Mouse (Mus musculus): ENCODE measurements at regions not wholly inside any gene's neighbourhood (a gene's known extent, or its start where the extent isn't known, plus 50 kb on each side); places are given as distances from the start of the nearest gene placed in this dataset.
"Not testable (repeated sequence)": the region's sequence is repeated elsewhere in the genome, so short reads cannot be mapped to it uniquely, and the experiment has no call there.

GRCm38 (mm10) chr9:82300046-82300445, 436.6 kb downstream of the Mei4 start:
- no peaks in the 10 kb centered on the region for H3K36me3 ChIP-seq
- WGBS: 81% methylated on average over 2 of the region's 2 CpGs
- H3K9me3 ChIP-seq: no peaks in the 10 kb centered on the region
- no peaks in the 10 kb centered on the region for H3K27me3 ChIP-seq (replicated peaks)
- H3K4me3 ChIP-seq (replicated peaks): no peak overlapping the region
- H3K4me1 ChIP-seq (replicated peaks): no peaks in the 10 kb centered on the region
- ATAC-seq: no peak
- H3K27ac ChIP-seq: no peak overlapping the region
- no peak overlapping the region for H3K4me2 ChIP-seq (replicated peaks)
- H3K9ac ChIP-seq: no peak overlapping the region

- Histone ChIP-seq H3K9ac (no peak overlapping the region), H3K4me1 (replicated peaks) (no peaks in the 10 kb centered on the region), H3K4me3 (replicated peaks) (no peak overlapping the region), H3K27ac (no peak overlapping the region), H3K9me3 (no peaks in the 10 kb centered on the region), H3K4me2 (replicated peaks) (no peak overlapping the region), H3K27me3 (replicated peaks) (no peaks in the 10 kb centered on the region), H3K36me3 (no peaks in the 10 kb centered on the region)
- 80% methylated on average over 2 of the region's 2 CpGs for WGBS
- ATAC-seq: no peak
These were observed 442.8 kb downstream of the Mei4 start for GRCm38 (mm10) chr9:82306285-82306684.

GRCm38 (mm10) chr9:82312466-82312865, 449.0 kb downstream of the Mei4 start:
- H3K36me3 ChIP-seq: no peaks in the 10 kb centered on the region
- no peak overlapping the region for H3K9ac ChIP-seq
- H3K9me3 ChIP-seq: no peaks in the 10 kb centered on the region
- H3K4me3 ChIP-seq (replicated peaks): no peak overlapping the region
- WGBS: 81% methylated on average over 2 of the region's 2 CpGs
- H3K27ac ChIP-seq: no peak overlapping the region
- no peak overlapping the region for H3K4me2 ChIP-seq (replicated peaks)
- no peaks in the 10 kb centered on the region for H3K27me3 ChIP-seq (replicated peaks)
- no peak for ATAC-seq
- H3K4me1 ChIP-seq (replicated peaks): no peaks in the 10 kb centered on the region

- no peaks in the 10 kb centered on the region for H3K27me3 ChIP-seq (replicated peaks)
- H3K36me3 ChIP-seq: no peaks in the 10 kb centered on the region
- ATAC-seq: no peak
- no peak overlapping the region for H3K4me2 ChIP-seq (replicated peaks)
- no peak overlapping the region for H3K9ac ChIP-seq
- no peak overlapping the region for H3K27ac ChIP-seq
- H3K4me3 ChIP-seq (replicated peaks): no peak overlapping the region
- no peaks in the 10 kb centered on the region for H3K9me3 ChIP-seq
- H3K4me1 ChIP-seq (replicated peaks): no peaks in the 10 kb centered on the region
- WGBS: 64% methylated on average over 3 of the region's 3 CpGs
These were observed 477.0 kb downstream of the Mei4 start for GRCm38 (mm10) chr9:82340452-82340851.

GRCm38 (mm10) chr9:82350784-82351183, 478.6 kb upstream of the Irak1bp1 start:
- not testable (repeated sequence) for H3K4me2 ChIP-seq (replicated peaks); H3K27ac ChIP-seq; H3K4me1 ChIP-seq (replicated peaks); ATAC-seq; H3K9ac ChIP-seq; H3K9me3 ChIP-seq; H3K27me3 ChIP-seq (replicated peaks); H3K36me3 ChIP-seq; H3K4me3 ChIP-seq (replicated peaks)

GRCm38 (mm10) chr9:82359573-82359972, 469.8 kb upstream of the Irak1bp1 start:
- WGBS: 80% methylated on average over 2 of the region's 2 CpGs
- H3K4me3 ChIP-seq (replicated peaks): no peak overlapping the region
- no peak for ATAC-seq
- no peak overlapping the region for H3K9ac ChIP-seq
- H3K4me1 ChIP-seq (replicated peaks): no peaks in the 10 kb centered on the region
- no peak overlapping the region for H3K4me2 ChIP-seq (replicated peaks)
- no peaks in the 10 kb centered on the region for H3K9me3 ChIP-seq
- H3K36me3 ChIP-seq: no peaks in the 10 kb centered on the region
- no peak overlapping the region for H3K27ac ChIP-seq
- no peaks in the 10 kb centered on the region for H3K27me3 ChIP-seq (replicated peaks)

GRCm38 (mm10) chr9:82402355-82402754, 427.0 kb upstream of the Irak1bp1 start:
- ATAC-seq: no peak
- 63% methylated on average over 3 of the region's 3 CpGs for WGBS
- Histone ChIP-seq H3K36me3 (no peaks in the 10 kb centered on the region), H3K9ac (no peak overlapping the region), H3K9me3 (no peaks in the 10 kb centered on the region), H3K4me1 (replicated peaks) (no peaks in the 10 kb centered on the region), H3K27ac (no peak overlapping the region), H3K4me3 (replicated peaks) (no peak overlapping the region), H3K4me2 (replicated peaks) (no peak overlapping the region), H3K27me3 (replicated peaks) (no peaks in the 10 kb centered on the region)

- Histone ChIP-seq H3K27ac (no peak overlapping the region), H3K4me1 (replicated peaks) (no peaks in the 10 kb centered on the region), H3K9ac (no peak overlapping the region), H3K36me3 (no peaks in the 10 kb centered on the region), H3K4me2 (replicated peaks) (no peak overlapping the region), H3K27me3 (replicated peaks) (no peaks in the 10 kb centered on the region), H3K9me3 (no peaks in the 10 kb centered on the region), H3K4me3 (replicated peaks) (no peak overlapping the region)
- ATAC-seq: peak; percentile 84
These were observed 425.3 kb upstream of the Irak1bp1 start for GRCm38 (mm10) chr9:82404010-82404409.

GRCm38 (mm10) chr9:82407177-82407576, 422.2 kb upstream of the Irak1bp1 start:
- Histone ChIP-seq H3K4me2 (replicated peaks) (no peak overlapping the region), H3K9ac (no peak overlapping the region), H3K27ac (no peak overlapping the region), H3K4me3 (replicated peaks) (no peak overlapping the region), H3K9me3 (no peaks in the 10 kb centered on the region), H3K36me3 (no peaks in the 10 kb centered on the region), H3K27me3 (replicated peaks) (no peaks in the 10 kb centered on the region), H3K4me1 (replicated peaks) (no peaks in the 10 kb centered on the region)
- ATAC-seq: no peak
- WGBS: 81% methylated on average over 3 of the region's 3 CpGs

- 49% methylated on average over 2 of the region's 2 CpGs for WGBS
- no peak overlapping the region for H3K27ac ChIP-seq
These were observed 420.4 kb upstream of the Irak1bp1 start for GRCm38 (mm10) chr9:82408969-82409368.

More at GRCm38 (mm10) chr9:82408969-82409368, 420.4 kb upstream of the Irak1bp1 start:
- H3K4me1 ChIP-seq (replicated peaks): no peaks in the 10 kb centered on the region
- H3K27me3 ChIP-seq (replicated peaks): no peaks in the 10 kb centered on the region
- no peaks in the 10 kb centered on the region for H3K36me3 ChIP-seq
- no peak overlapping the region for H3K4me3 ChIP-seq (replicated peaks)
- peak; percentile 59 for ATAC-seq
- H3K9ac ChIP-seq: no peak overlapping the region
- no peaks in the 10 kb centered on the region for H3K9me3 ChIP-seq
- no peak overlapping the region for H3K4me2 ChIP-seq (replicated peaks)

Data from intestine, embryonic 15.5 days (tissue).